Mouse (Mus musculus): ENCODE results near the gene Iqschfp.

Iqschfp gene

GRCm38 (mm10) chr3:67954459-67955065 is 62.5 kb downstream of the Iqschfp start:
- CTCF ChIA-PET: no interaction called here

- CTCF ChIA-PET: no interaction called here
Observed at GRCm38 (mm10) chr3:67959672-67960071, 67.6 kb downstream of the Iqschfp start.

- CTCF ChIA-PET: no interaction called here
Observed at GRCm38 (mm10) chr3:67960133-67960532, 68.1 kb downstream of the Iqschfp start.

GRCm38 (mm10) chr3:67960727-67961126 is 68.7 kb downstream of the Iqschfp start:
- CTCF ChIA-PET: no interaction called here

GRCm38 (mm10) chr3:67961934-67962639 is 70.1 kb downstream of the Iqschfp start:
- CTCF ChIA-PET: no interaction called here

- CTCF ChIA-PET: no interaction called here
Observed at GRCm38 (mm10) chr3:67974340-67974998, 82.4 kb downstream of the Iqschfp start.

- CTCF ChIA-PET: no interaction called here
Observed at GRCm38 (mm10) chr3:67980006-67980405, 88.0 kb downstream of the Iqschfp start.

- CTCF ChIA-PET: no interaction called here
Observed at GRCm38 (mm10) chr3:67983329-67983728, 91.3 kb downstream of the Iqschfp start.

GRCm38 (mm10) chr3:68002415-68002814 is 110.4 kb downstream of the Iqschfp start:
- CTCF ChIA-PET: no interaction called here

- CTCF ChIA-PET: no interaction called here
Observed at GRCm38 (mm10) chr3:68012342-68012741, 120.3 kb downstream of the Iqschfp start.

- CTCF ChIA-PET: no interaction called here
Observed at GRCm38 (mm10) chr3:68015786-68016185, 123.8 kb downstream of the Iqschfp start.

- CTCF ChIA-PET: no interaction called here
Observed at GRCm38 (mm10) chr3:68019401-68019800, 127.4 kb downstream of the Iqschfp start.

- CTCF ChIA-PET: no interaction called here
Observed at GRCm38 (mm10) chr3:68036097-68036496, 144.1 kb downstream of the Iqschfp start.

- CTCF ChIA-PET: no interaction called here
Observed at GRCm38 (mm10) chr3:68042951-68043350, 150.9 kb downstream of the Iqschfp start.

- CTCF ChIA-PET: no interaction called here
Observed at GRCm38 (mm10) chr3:68045475-68046416, 153.7 kb downstream of the Iqschfp start.

GRCm38 (mm10) chr3:68053538-68053937 is 161.5 kb downstream of the Iqschfp start:
- CTCF ChIA-PET: no interaction called here

- CTCF ChIA-PET: no interaction called here
Observed at GRCm38 (mm10) chr3:68055071-68055470, 163.0 kb downstream of the Iqschfp start.

- CTCF ChIA-PET: no interaction called here
Observed at GRCm38 (mm10) chr3:68056373-68057275, 164.6 kb downstream of the Iqschfp start.

GRCm38 (mm10) chr3:68059162-68059800 is 167.2 kb downstream of the Iqschfp start:
- CTCF ChIA-PET: no interaction called here

GRCm38 (mm10) chr3:68064731-68065130 is 172.7 kb downstream of the Iqschfp start, which contains the start of gene Schip1:
Gene Schip1, plus strand, starts transcription at chr3:68064802.
- CTCF ChIA-PET: no interaction called here
